Comparison of ENCODE assay signal across 13 mouse cellular contexts in genomic region chr7:126659771-126660170, GRCm38 (mm10).
"Had no signal": no experiment of that assay in that cellular context is flagged by ENCODE, and none has a peak within 500 bp of the region (broad histone marks: within the 10 kb centered on the region; RNA-seq: fewer than 3 reads in every experiment).

No protein-coding gene starts in this region.

- DNase-seq: gastrocnemius, adult 2 months; gastrocnemius, postnatal 10 days; gastrocnemius, postnatal 25 days; heart, adult 18-20 months; heart, postnatal 10 days; heart, postnatal 4 days; kidney, adult 18-20 months; kidney, adult 9 months; kidney, postnatal 14 days; kidney, postnatal 36 days; layer of hippocampus, adult 9-11 months; layer of hippocampus, postnatal 36 days; left cerebral cortex, postnatal 4 days had no signal
